Mouse (Mus musculus) limb, embryonic 14.5 days (tissue): ENCODE measurements around the gene 6030458C11Rik. TPM values are rescaled to one million over a fixed set of nuclear protein-coding genes. Genes with fewer than 3 reads are reported as not detected.

Experiments used
- ATAC-seq: fragments of 200-750 bp; cut with Nextera tagmentation; 2 replicates; pipeline ENCODE4 v1.8.0; 2017; ENCODE audit warnings: low read depth, moderate number of reproducible peaks, moderate TSS enrichment; ENCODE audit not compliant: low FRiP score
- DNase-seq: peaks from one replicate; pipeline ENCODE4 v3.0.0-alpha.2; 2015; ENCODE audit warnings: low spot score
- H3K27ac ChIP-seq: fragments of 300-500 bp; sonication (generic); replicated peaks from 2 replicates; pipeline ENCODE4 v1.5.1; 2014; ENCODE audit warnings: low read depth, mild to moderate bottlenecking, low read length, moderate library complexity, mixed read lengths
- H3K27me3 ChIP-seq: fragments of 300-500 bp; sonication (generic); 2 replicates; pipeline ENCODE4 v1.6.1; 2014; ENCODE audit warnings: low read length, mixed read lengths; ENCODE audit not compliant: control insufficient read depth, insufficient read depth
- H3K36me3 ChIP-seq: fragments of 300-500 bp; sonication (generic); 2 replicates; pipeline ENCODE4 v1.6.1; 2014; ENCODE audit warnings: mild to moderate bottlenecking, low read length, moderate library complexity, mixed read lengths; ENCODE audit not compliant: control insufficient read depth, insufficient read depth
- H3K4me1 ChIP-seq: fragments of 300-500 bp; sonication (generic); 2 replicates; pipeline ENCODE4 v1.6.1; 2014; ENCODE audit warnings: antibody characterized with exemption, low read length, mixed read lengths; ENCODE audit not compliant: control insufficient read depth, insufficient read depth
- H3K4me2 ChIP-seq: fragments of 300-500 bp; sonication (generic); replicated peaks from 2 replicates; pipeline ENCODE4 v1.6.1; 2014; ENCODE audit warnings: low read depth, mild to moderate bottlenecking, low read length, moderate library complexity; ENCODE audit not compliant: severe bottlenecking
- H3K4me3 ChIP-seq: fragments of 300-500 bp; sonication (generic); replicated peaks from 2 replicates; pipeline ENCODE4 v1.5.1; 2014; ENCODE audit warnings: low read length
- H3K9ac ChIP-seq: fragments of 300-500 bp; sonication (generic); 2 replicates; pipeline ENCODE4 v1.6.1; 2014; ENCODE audit warnings: mild to moderate bottlenecking, low read depth, low read length, moderate library complexity; ENCODE audit not compliant: severe bottlenecking
- H3K9me3 ChIP-seq: fragments of 300-500 bp; sonication (generic); 2 replicates; pipeline ENCODE4 v1.6.1; 2016; ENCODE audit warnings: low read length; ENCODE audit not compliant: control insufficient read depth
- POLR2A ChIP-seq: fragments of 200-500 bp; IDR thresholded peaks from 2 replicates; pipeline ENCODE4 v1.8.0; 2012; ENCODE audit warnings: inconsistent platforms, mild to moderate bottlenecking, moderate library complexity, borderline replicate concordance; ENCODE audit not compliant: insufficient read depth, insufficient read length; ENCODE audit errors: extremely low read depth
- WGBS: fragments of 180-500 bp; shearing (Covaris S2); extraction: QIAGEN DNeasy Blood & Tissue Kit; methylation state at CpG from one replicate; pipeline ENCODE4 v1.1.7; 2014; 5-methylcytosine and 5-hydroxymethylcytosine counted together
- microRNA-seq: library from miRNA; unstranded; fragments of <30 nt; microRNA quantifications from one replicate; pipeline ENCODE4, GENCODE M21; 2016
- polyA plus RNA-seq, 2 experiments: library from polyadenylated mRNA; depleted of rRNA in 1 of 2; stranded (reverse) in 1 of 2; unstranded in 1 of 2; fragments of >200 nt; fragmentation: Nextera tagmentation in 1 of 2; extraction: Ambion mirVana in 1 of 2; gene quantifications; 2 replicates each; pipeline versions ENCODE4 v1.2.1 to v1.2.3; 2012 to 2014

The 6030458C11Rik gene
- polyA plus RNA-seq, 2 experiments: 27.8 to 33.0 TPM

DNA sequence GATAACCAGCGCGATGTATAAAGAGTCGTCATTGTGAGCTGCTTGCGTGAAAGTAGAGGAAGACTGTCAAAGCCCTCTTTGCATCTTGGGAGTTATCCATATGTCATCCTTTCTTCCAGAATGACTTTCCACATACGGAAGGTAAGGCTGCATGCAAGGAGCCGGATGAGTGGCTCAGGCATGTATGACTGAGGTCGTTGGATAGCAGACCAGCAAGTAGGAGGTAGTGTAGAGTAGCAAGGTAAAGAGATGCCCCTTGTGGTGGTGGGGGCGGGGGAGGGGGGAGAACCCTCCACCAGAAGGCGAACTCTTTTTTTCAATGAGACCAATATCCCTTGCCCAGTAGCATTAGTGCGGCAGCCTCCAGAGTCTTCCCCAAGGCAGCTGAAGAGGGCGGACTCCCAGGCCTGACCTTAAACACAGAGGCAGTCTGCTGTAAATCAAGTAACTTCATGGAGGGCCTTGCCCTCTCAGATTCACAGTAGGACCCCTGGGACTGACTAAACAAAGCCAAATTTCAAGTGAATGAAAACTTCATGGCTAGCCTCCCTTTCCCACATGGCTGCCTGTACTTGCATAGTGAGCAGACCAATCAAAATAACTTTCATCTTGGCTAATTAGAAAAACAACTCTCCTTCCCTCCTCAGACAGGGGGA, 62.1 kb downstream of the 6030458C11Rik start:
- 63% methylated on average over 11 of the region's 11 CpGs for WGBS
- H3K4me2 ChIP-seq: no peak overlapping the region
- no peak for TF ChIP-seq POLR2A
- ATAC-seq (peak; percentile 35; the same call in 1 of the 2 replicates), DNase-seq (no peak)
- H3K27ac ChIP-seq: no peak overlapping the region
- H3K4me3 ChIP-seq: no peak overlapping the region
- H3K9ac ChIP-seq: no peak overlapping the region
- H3K36me3 ChIP-seq: no peaks in the 10 kb centered on the region
- no peaks in the 10 kb centered on the region for H3K9me3 ChIP-seq
- no peaks in the 10 kb centered on the region for H3K27me3 ChIP-seq
- peaks cover 13% of the 10 kb centered on the region for H3K4me1 ChIP-seq

DNA sequence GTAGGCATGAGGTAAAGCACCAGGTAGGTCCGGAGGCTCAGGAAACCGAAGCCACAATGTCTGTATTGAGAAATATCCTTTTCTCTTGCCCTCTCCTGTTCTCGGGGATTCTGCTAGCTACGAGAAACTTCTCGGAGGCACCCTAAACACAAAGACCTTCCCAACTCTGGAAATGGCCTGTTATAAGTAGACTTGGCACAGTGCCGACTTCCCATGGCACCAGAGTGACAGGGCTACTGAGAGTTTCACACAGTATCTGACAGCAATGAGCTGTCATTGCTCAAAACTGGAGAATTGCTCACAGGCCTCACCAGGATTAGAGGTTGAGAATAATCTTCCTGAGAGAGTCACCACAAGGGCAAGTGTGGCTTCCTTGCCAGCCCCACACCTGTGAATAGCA, 63.7 kb downstream of the 6030458C11Rik start:
- Histone ChIP-seq H3K4me1 (peaks cover 13% of the 10 kb centered on the region), H3K9ac (no peak overlapping the region), H3K4me3 (no peak overlapping the region), H3K27me3 (no peaks in the 10 kb centered on the region), H3K36me3 (no peaks in the 10 kb centered on the region), H3K4me2 (no peak overlapping the region), H3K27ac (no peak overlapping the region), H3K9me3 (no peaks in the 10 kb centered on the region)
- TF ChIP-seq POLR2A: no peak
- ATAC-seq: no peak
- 80% methylated on average over 6 of the region's 6 CpGs for WGBS
- no peak for DNase-seq

GRCm38 (mm10) chr15:12758461-12758860, 66.0 kb downstream of the 6030458C11Rik start:
- Histone ChIP-seq H3K9me3 (no peaks in the 10 kb centered on the region), H3K36me3 (no peaks in the 10 kb centered on the region), H3K4me3 (no peak overlapping the region), H3K4me2 (no peak overlapping the region), H3K9ac (no peak overlapping the region), H3K27ac (no peak overlapping the region), H3K4me1 (peaks cover 12% of the 10 kb centered on the region), H3K27me3 (no peaks in the 10 kb centered on the region)
- no peak for TF ChIP-seq POLR2A
- DNase-seq (peak; percentile 16), ATAC-seq (no peak)
- WGBS: 44% methylated on average over 5 of the region's 5 CpGs

Small RNA genes lying within 50 kb of the gene (microRNA-seq; reads per million reads assigned to microRNA genes)
- gene Gm47288: not detected

Other genes starting within 250 kb of the 6030458C11Rik start
- 14.6 and 15.9 TPM in 2 replicates for gene Pdzd2, start 84.7 kb downstream of the 6030458C11Rik start, polyA plus RNA-seq (2012; rRNA removed)
- gene Pdzd2, start 84.7 kb downstream of the 6030458C11Rik start, polyA plus RNA-seq (2014; fragmentation: Nextera tagmentation; extraction: Ambion mirVana): 26.4 and 28.6 TPM in 2 replicates
- 31.9 and 34.3 TPM in 2 replicates for gene Drosha, start 166 bp upstream of the 6030458C11Rik start, polyA plus RNA-seq (2012; rRNA removed)
- gene Drosha, start 166 bp upstream of the 6030458C11Rik start, polyA plus RNA-seq (2014; fragmentation: Nextera tagmentation; extraction: Ambion mirVana): 39.0 and 44.3 TPM in 2 replicates